Mouse (Mus musculus) kidney, embryonic 15.5 days (tissue): ENCODE results near the gene Tpm3. TPM values are rescaled to one million over a fixed set of nuclear protein-coding genes. Genes with fewer than 3 reads are reported as not detected.

Experiments used
- ATAC-seq: fragments of 200-750 bp; cut with Nextera tagmentation; replicated peaks from 2 replicates; pipeline ENCODE4 v1.8.0; 2017; ENCODE audit warnings: moderate TSS enrichment; ENCODE audit not compliant: low FRiP score
- H3K27ac ChIP-seq: fragments of 300-500 bp; sonication (generic); 2 replicates; pipeline ENCODE4 v1.5.1; 2015; ENCODE audit warnings: mild to moderate bottlenecking, inconsistent platforms
- H3K27me3 ChIP-seq: fragments of 300-500 bp; sonication (generic); 2 replicates; pipeline ENCODE4 v1.6.1; 2015; ENCODE audit warnings: inconsistent platforms
- H3K36me3 ChIP-seq: fragments of 300-500 bp; sonication (generic); 2 replicates; pipeline ENCODE4 v1.6.1; 2015; ENCODE audit warnings: inconsistent platforms
- H3K4me1 ChIP-seq: fragments of 300-500 bp; sonication (generic); 2 replicates; pipeline ENCODE4 v1.6.1; 2015; ENCODE audit warnings: inconsistent platforms
- H3K4me2 ChIP-seq: fragments of 300-500 bp; sonication (generic); 2 replicates; pipeline ENCODE4 v1.6.1; 2015; ENCODE audit warnings: moderate library complexity, mild to moderate bottlenecking, inconsistent platforms
- H3K4me3 ChIP-seq: fragments of 300-500 bp; sonication (generic); replicated peaks from 2 replicates; pipeline ENCODE4 v1.5.1; 2015; ENCODE audit warnings: mild to moderate bottlenecking, inconsistent platforms
- H3K9ac ChIP-seq: fragments of 300-500 bp; sonication (generic); 2 replicates; pipeline ENCODE4 v1.6.1; 2015; ENCODE audit warnings: mild to moderate bottlenecking, inconsistent platforms
- H3K9me3 ChIP-seq: fragments of 300-500 bp; sonication (generic); replicated peaks from 2 replicates; pipeline ENCODE4 v1.6.1; 2016; ENCODE audit warnings: inconsistent platforms
- WGBS: fragments of 180-500 bp; shearing (Covaris S2); methylation state at CpG from one replicate; pipeline ENCODE4 v1.1.7; 2015; ENCODE audit warnings: mixed read lengths; 5-methylcytosine and 5-hydroxymethylcytosine counted together
- polyA plus RNA-seq: library from polyadenylated mRNA; unstranded; fragments of >200 nt; fragmentation: Nextera tagmentation; extraction: Ambion mirVana; gene quantifications from 2 replicates; pipeline ENCODE4 v1.2.1, GENCODE M21; 2015

Tpm3 gene
- polyA plus RNA-seq, 1 experiment from 2014 or later = 591 TPM

DNA sequence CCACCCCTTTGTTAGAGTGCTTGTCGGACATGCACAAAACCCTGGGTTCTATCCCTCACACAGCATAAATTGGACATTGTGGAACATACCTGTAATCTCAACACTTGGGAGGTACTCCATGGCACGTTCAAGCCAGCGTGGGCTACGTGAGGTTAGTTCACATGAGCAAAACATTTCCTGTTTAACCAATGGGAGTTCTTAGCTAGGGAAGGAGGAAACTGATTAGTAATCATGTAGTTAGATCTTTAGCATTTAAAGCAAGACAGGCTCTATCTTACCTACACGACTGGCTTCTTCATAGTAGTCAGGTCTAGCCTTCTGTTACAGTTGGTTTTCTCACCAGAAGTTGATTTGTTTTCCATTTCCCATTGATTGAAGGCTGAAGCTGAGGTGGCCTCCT, 13.6 kb downstream of the Tpm3 start:
- H3K27ac ChIP-seq = no peak overlapping the region
- peaks cover 60% of the 10 kb centered on the region for H3K36me3 ChIP-seq
- no peak for ATAC-seq
- H3K4me1 ChIP-seq = peaks cover 44% of the 10 kb centered on the region
- 83% methylated on average over 5 of the region's 5 CpGs for WGBS
- H3K9me3 ChIP-seq = no peaks in the 10 kb centered on the region
- no peaks in the 10 kb centered on the region for H3K27me3 ChIP-seq
- H3K9ac ChIP-seq = no peak overlapping the region
- H3K4me2 ChIP-seq = no peak overlapping the region
- H3K4me3 ChIP-seq = no peak overlapping the region

DNA sequence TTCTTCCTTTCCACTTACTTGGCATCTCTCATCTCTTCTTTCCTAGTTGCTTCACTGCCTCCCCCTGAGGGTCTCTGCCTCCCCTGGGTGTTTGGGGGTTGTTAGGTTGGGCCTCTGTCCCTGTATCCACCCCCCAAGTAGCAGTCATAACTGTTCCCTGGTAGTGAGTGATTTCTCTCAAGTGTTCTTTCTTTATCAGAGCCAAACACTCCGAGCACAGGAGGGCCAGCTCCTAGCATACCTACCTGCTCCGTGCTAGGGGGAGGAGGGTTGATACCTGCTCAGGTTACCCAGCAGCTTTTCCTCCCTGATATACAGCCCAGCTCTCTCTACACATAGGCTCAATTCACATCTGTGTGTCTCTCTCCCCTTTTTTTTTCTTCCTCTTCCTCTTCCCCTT, 16.2 kb downstream of the Tpm3 start:
- WGBS = 90% methylated on average over 2 of the region's 2 CpGs
- no peak overlapping the region for H3K4me2 ChIP-seq
- no peak overlapping the region for H3K27ac ChIP-seq
- no peak overlapping the region for H3K4me3 ChIP-seq
- no peak for ATAC-seq
- H3K4me1 ChIP-seq = peaks cover 19% of the 10 kb centered on the region
- H3K36me3 ChIP-seq = peaks cover 77% of the 10 kb centered on the region
- H3K9ac ChIP-seq = no peak overlapping the region
- no peaks in the 10 kb centered on the region for H3K9me3 ChIP-seq
- H3K27me3 ChIP-seq = no peaks in the 10 kb centered on the region

DNA sequence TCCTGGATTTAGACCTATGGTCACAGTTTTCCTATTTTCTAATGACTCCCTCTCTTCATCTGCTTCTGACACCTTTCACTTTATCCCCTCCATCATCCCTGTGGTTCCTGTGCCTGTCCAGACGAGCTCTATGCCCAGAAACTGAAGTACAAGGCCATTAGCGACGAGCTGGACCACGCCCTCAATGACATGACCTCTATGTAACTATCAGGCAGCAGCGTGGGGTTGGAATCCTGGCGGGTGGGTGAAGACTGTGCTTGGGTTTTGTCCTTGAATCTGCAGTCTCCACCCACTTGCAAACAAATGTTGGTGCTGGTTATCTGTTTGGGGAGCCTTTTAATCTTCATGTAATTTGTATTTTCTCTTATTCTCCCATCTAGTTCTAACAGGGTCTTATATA, 18.4 kb downstream of the Tpm3 start:
- Histone ChIP-seq H3K4me3 (no peak overlapping the region), H3K36me3 (peaks cover 97% of the 10 kb centered on the region), H3K9me3 (no peaks in the 10 kb centered on the region), H3K27me3 (no peaks in the 10 kb centered on the region), H3K4me2 (no peak overlapping the region), H3K27ac (no peak overlapping the region), H3K9ac (no peak overlapping the region), H3K4me1 (no peaks in the 10 kb centered on the region)
- ATAC-seq = no peak
- WGBS = 89% methylated on average over 6 of the region's 6 CpGs

DNA sequence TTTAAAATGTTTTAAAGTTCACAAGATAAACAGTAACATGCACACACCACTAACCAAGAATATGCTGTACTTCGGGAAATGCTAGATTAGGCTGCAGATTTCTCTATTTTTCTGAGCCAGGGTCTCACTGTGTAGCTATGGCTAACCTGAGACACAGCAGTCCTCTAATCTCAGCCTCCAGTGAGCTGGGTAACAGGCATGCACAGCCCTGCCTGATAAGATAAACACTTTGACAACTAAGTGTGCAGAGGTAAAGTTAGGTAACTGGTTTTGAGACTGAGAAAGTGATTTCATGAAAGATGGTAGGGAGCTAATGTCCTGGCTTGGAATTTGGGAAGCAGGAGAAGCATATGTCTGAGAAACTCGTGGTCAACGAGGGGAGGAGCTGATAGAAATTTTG, 22.0 kb downstream of the Tpm3 start:
- whole genome bisulfite sequencing = 94% methylated on average over 3 of the region's 3 CpGs
- H3K4me1 ChIP-seq = peaks cover 5% of the 10 kb centered on the region; the same call in 1 of the 2 replicates
- H3K36me3 ChIP-seq = peaks cover 100% of the 10 kb centered on the region
- ATAC-seq = no peak
- no peak overlapping the region for H3K4me3 ChIP-seq
- H3K27me3 ChIP-seq = no peaks in the 10 kb centered on the region
- H3K4me2 ChIP-seq = no peak overlapping the region
- H3K27ac ChIP-seq = no peak overlapping the region
- no peaks in the 10 kb centered on the region for H3K9me3 ChIP-seq
- no peak overlapping the region for H3K9ac ChIP-seq

DNA sequence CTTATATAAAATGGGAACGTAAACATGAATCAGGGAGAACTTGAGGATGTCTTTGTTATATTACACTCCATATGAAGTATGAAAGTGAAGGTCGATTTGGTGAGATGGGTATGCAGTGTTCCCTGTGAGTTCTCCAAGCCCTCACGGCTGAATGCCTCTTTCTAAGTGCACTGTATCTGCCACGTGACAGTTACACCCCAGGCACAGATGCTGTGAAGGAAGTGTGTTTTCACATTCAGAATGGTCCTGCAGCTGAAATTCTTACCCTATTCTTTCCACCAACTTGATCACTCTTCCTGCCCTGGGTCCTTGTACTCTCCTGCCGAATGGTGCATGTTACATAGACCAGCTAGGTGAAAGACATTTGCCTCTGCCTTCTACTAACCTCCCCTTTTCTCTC, 25.5 kb downstream of the Tpm3 start:
- H3K36me3 ChIP-seq = peaks cover 86% of the 10 kb centered on the region
- 77% methylated on average over 5 of the region's 5 CpGs for WGBS

DNA sequence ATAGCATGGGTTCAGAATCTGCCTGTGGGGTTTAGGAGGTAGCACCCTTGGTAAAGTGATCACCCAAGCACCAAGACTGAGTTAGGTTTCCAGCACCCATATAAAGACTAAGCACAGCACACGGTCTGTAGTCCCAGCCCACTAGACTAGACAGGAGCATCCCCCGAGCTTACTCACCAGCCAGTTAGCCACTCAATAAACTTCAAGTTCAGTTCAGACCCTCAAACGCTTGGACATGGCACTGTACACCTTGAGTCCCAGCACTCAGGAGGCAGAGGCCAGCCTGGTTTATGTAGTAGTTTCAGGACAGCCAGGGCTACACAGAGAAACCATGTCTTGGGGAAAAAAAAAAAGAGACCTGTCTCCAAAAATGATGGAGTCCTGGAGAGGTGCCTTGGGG, 28.6 kb downstream of the Tpm3 start:
- peaks cover 56% of the 10 kb centered on the region for H3K36me3 ChIP-seq
- no peak overlapping the region for H3K4me2 ChIP-seq
- WGBS = 93% methylated on average over 3 of the region's 3 CpGs
- H3K4me3 ChIP-seq = no peak overlapping the region
- no peaks in the 10 kb centered on the region for H3K9me3 ChIP-seq
- H3K27ac ChIP-seq = no peak overlapping the region
- H3K27me3 ChIP-seq = no peaks in the 10 kb centered on the region
- H3K4me1 ChIP-seq = peaks cover 5% of the 10 kb centered on the region; the same call in 1 of the 2 replicates
- no peak overlapping the region for H3K9ac ChIP-seq
- no peak for ATAC-seq

More for the DNA sequence above, 25.5 kb downstream of the Tpm3 start:
- Histone ChIP-seq H3K9me3 (no peaks in the 10 kb centered on the region), H3K4me1 (peaks cover 5% of the 10 kb centered on the region; the same call in 1 of the 2 replicates), H3K4me3 (no peak overlapping the region), H3K27ac (peak overlapping the region; percentile 64), H3K4me2 (no peak overlapping the region), H3K27me3 (no peaks in the 10 kb centered on the region), H3K9ac (no peak overlapping the region)
- ATAC-seq = no peak

DNA sequence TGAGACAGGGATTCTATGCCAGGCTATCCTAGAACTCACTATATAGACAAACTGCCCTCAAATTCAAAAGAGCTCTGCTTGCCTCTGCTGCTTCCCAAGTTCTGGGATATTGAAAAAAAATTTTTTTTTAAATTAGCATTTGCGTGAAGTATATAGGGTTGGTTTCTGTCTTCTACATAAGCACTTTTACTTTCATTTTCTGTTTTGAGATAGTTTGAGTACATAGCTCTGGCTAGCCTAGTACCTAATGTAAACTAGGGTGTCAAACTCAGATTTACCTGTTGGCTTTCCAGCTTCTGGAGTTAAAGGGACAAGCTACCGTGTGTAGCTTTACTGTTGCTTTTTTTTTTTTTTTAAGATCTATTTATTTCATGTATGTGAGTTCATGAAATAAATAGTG, 29.2 kb downstream of the Tpm3 start:
- no peak for ATAC-seq
- whole genome bisulfite sequencing = 91% methylated on average over 2 of the region's 2 CpGs
- no peak overlapping the region for H3K9ac ChIP-seq
- no peak overlapping the region for H3K4me2 ChIP-seq
- H3K4me1 ChIP-seq = peaks cover 5% of the 10 kb centered on the region; the same call in 1 of the 2 replicates
- no peak overlapping the region for H3K27ac ChIP-seq
- H3K36me3 ChIP-seq = peaks cover 49% of the 10 kb centered on the region
- no peak overlapping the region for H3K4me3 ChIP-seq
- no peaks in the 10 kb centered on the region for H3K9me3 ChIP-seq
- H3K27me3 ChIP-seq = no peaks in the 10 kb centered on the region

DNA sequence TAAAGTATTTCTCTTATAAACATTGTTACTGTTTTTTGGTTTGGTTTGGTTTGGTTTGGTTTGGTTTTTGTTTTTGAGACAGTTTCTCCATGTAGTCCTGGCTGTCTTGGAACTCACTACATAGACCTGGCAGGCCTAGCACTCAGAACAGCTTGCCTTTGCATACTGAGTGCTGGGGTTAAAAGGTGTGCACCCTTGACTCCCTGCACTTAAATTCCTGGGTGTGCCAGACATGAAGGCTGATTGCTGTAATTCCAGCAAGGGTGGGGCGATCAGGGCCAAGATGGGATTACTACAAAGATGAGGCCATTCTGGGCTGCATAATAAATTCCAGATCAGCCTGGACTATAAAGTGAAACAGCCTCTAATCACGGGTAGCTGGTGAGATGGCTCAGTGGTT, 29.8 kb downstream of the Tpm3 start:
- Histone ChIP-seq H3K4me1 (peaks cover 5% of the 10 kb centered on the region; the same call in 1 of the 2 replicates), H3K4me2 (no peak overlapping the region), H3K27ac (no peak overlapping the region), H3K9ac (no peak overlapping the region), H3K4me3 (no peak overlapping the region), H3K9me3 (no peaks in the 10 kb centered on the region), H3K36me3 (peaks cover 43% of the 10 kb centered on the region), H3K27me3 (no peaks in the 10 kb centered on the region)
- 0 out of 2 replicates have a peak, but pooled peaks have one; percentile 58 for ATAC-seq
- WGBS = 53% methylated on average over 2 of the region's 2 CpGs

DNA sequence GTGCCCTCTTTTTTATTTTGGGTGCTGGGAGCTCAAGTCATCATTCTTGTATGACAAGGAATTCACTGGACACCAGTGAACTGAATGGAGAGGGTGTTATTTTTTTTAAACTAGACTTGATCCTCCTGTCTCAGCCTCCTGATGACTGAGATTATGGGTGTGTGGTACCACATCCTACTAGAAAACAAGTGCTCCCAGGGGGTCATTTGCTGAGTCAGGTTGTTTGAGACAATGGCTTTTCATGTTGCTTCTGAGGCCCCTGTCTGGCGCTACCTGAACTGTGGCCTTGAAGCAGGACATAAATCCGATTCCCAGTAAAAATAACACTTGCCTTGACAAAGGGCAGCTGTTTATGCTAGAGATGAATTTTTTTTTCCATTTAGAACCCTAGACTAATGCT, 30.7 kb downstream of the Tpm3 start:
- Histone ChIP-seq H3K27ac (no peak overlapping the region), H3K4me3 (no peak overlapping the region), H3K4me1 (peaks cover 5% of the 10 kb centered on the region; the same call in 1 of the 2 replicates), H3K9ac (no peak overlapping the region), H3K27me3 (no peaks in the 10 kb centered on the region), H3K4me2 (no peak overlapping the region), H3K36me3 (peaks cover 34% of the 10 kb centered on the region), H3K9me3 (no peaks in the 10 kb centered on the region)
- 33% methylated on average over 2 of the region's 2 CpGs for WGBS
- ATAC-seq = no peak

DNA sequence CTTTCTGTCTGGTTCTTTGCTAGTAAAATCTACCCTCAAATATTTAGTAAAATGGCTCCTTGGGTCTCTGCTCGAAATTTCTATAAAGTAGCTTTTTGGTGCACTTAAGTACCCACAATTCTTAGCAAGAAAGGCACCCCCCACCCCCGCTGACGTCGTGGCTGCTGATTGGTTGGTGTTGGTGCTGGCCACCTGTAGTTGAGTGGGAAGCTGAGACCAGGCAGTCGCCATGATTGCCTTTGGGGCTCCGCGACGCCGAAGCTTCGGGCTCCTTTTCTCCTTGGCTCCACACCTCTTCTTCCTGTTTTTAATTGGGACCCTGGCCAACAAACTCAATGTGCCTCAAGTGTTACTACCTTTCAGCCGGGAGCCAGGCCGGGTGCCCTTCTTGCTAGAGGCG, 31.5 kb downstream of the Tpm3 start, which contains the start of gene Nup210l:
Gene Nup210l, plus strand, starts transcription at position 195 of the 400 bp plus-strand sequence.
- Histone ChIP-seq H3K4me3 (no peak within 1 kb of the TSS), H3K9ac (no peak within 1 kb of the TSS), H3K36me3 (peaks cover 26% of the 10 kb centered on the region), H3K27ac (no peak within 1 kb of the TSS), H3K9me3 (no peaks in the 10 kb centered on the region), H3K4me2 (no peak within 1 kb of the TSS), H3K4me1 (peaks cover 4% of the 10 kb centered on the region; the same call in 1 of the 2 replicates), H3K27me3 (no peaks in the 10 kb centered on the region)
- ATAC-seq = no peak
- 86% methylated on average over 13 of the region's 13 CpGs for WGBS

DNA sequence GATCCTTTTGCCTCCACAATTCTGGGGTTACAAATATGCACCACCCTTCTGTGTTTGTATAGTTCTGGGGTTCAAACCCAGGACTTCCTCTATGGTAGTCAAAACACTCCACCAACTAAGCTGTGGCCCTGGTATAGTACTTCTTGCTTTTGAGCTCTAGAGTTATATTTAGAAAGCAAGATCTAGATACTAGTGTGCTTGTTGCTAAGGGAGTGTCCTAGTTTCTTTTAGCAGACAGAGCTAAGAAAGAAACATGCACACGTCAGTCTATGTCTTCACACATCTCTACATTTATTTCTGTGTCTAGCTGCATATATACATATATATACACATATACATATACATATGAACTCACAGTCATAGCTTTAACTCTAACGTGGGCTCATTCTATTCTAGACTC, 39.3 kb downstream of the Tpm3 start:
- ATAC-seq = no peak
- Histone ChIP-seq H3K4me3 (no peak overlapping the region), H3K27ac (no peak overlapping the region), H3K9ac (no peak overlapping the region), H3K4me1 (no peaks in the 10 kb centered on the region), H3K9me3 (no peaks in the 10 kb centered on the region), H3K27me3 (no peaks in the 10 kb centered on the region), H3K36me3 (no peaks in the 10 kb centered on the region), H3K4me2 (no peak overlapping the region)
- WGBS = 82% methylated on average over 2 of the region's 2 CpGs

DNA sequence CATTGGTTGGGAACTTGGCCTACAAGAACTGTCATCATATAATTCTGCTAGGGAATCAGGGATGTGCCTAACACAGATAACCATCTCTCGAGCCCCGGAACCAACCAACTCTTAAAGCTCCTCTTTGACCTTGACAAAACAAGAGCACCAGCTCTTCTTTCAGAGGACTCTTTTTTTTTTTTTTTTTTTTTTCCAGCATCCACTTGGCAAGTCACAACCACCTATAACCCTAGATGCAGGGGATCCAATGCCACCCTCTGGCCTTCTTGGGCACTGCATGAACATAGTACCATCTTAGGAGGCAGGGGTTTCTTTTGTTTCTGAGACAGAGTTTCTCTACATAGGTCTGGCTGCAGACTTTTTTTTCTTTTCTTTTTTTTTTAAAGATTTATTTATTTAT, 41.9 kb downstream of the Tpm3 start:
- WGBS = 76% methylated on average over 2 of the region's 2 CpGs

DNA sequence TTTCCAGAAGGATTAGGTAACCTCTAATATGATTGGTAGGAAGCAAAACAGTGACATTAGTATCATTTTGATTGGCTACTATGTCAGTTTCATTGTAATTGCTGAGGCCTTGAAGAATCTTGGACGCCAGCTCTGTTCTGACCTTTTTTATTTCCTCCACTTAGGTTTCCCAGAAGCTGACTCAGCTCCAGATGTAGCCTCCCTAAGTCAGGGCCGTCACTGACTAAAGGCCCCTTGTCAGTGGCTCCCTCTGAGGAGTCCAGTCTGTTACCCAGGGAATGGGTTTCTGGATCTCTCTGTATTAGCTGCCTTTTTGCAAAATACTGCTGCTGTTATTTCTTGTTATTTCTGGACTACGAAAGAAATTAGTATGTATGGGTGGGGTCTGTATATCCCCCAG, 43.1 kb downstream of the Tpm3 start:
- WGBS = 44% methylated on average over 3 of the region's 3 CpGs
- peak; percentile 79 for ATAC-seq

More for the DNA sequence above, 41.9 kb downstream of the Tpm3 start:
- Histone ChIP-seq H3K27me3 (no peaks in the 10 kb centered on the region), H3K36me3 (no peaks in the 10 kb centered on the region), H3K9me3 (no peaks in the 10 kb centered on the region), H3K4me3 (no peak overlapping the region), H3K4me2 (no peak overlapping the region), H3K27ac (no peak overlapping the region), H3K9ac (no peak overlapping the region), H3K4me1 (no peaks in the 10 kb centered on the region)
- ATAC-seq = no peak

More for the DNA sequence above, 43.1 kb downstream of the Tpm3 start:
- Histone ChIP-seq H3K4me2 (no peak overlapping the region), H3K27ac (peak overlapping the region; percentile 29; the same call in 1 of the 2 replicates), H3K36me3 (no peaks in the 10 kb centered on the region), H3K9ac (no peak overlapping the region), H3K9me3 (no peaks in the 10 kb centered on the region), H3K27me3 (no peaks in the 10 kb centered on the region), H3K4me1 (no peaks in the 10 kb centered on the region), H3K4me3 (no peak overlapping the region)
